Mouse (Mus musculus) neural tube, embryonic 13.5 days (tissue): ENCODE measurements around the gene Lrtm2. TPM values are rescaled to one million over a fixed set of nuclear protein-coding genes. Genes with fewer than 3 reads are reported as not detected.

ENCODE experiments used
- ATAC-seq: fragments of 200-750 bp; cut with Nextera tagmentation; 2 replicates; pipeline ENCODE4 v1.8.0; 2017; ENCODE audit warnings: low read depth, mild to moderate bottlenecking, moderate TSS enrichment, moderate library complexity
- H3K27ac ChIP-seq: fragments of 300-500 bp; sonication (generic); replicated peaks from 2 replicates; pipeline ENCODE4 v1.5.1; 2015; ENCODE audit warnings: moderate library complexity, mild to moderate bottlenecking, inconsistent platforms
- H3K27me3 ChIP-seq: fragments of 300-500 bp; sonication (generic); 2 replicates; pipeline ENCODE4 v1.6.1; 2015; ENCODE audit warnings: mild to moderate bottlenecking, inconsistent platforms
- H3K36me3 ChIP-seq: fragments of 300-500 bp; sonication (generic); 2 replicates; pipeline ENCODE4 v1.6.1; 2015; ENCODE audit warnings: mild to moderate bottlenecking, inconsistent platforms
- H3K4me1 ChIP-seq: fragments of 300-500 bp; sonication (generic); replicated peaks from 2 replicates; pipeline ENCODE4 v1.6.1; 2015; ENCODE audit warnings: inconsistent platforms
- H3K4me2 ChIP-seq: fragments of 300-500 bp; sonication (generic); 2 replicates; pipeline ENCODE4 v1.6.1; 2015; ENCODE audit warnings: inconsistent platforms, mild to moderate bottlenecking, moderate library complexity
- H3K4me3 ChIP-seq: fragments of 300-500 bp; sonication (generic); 2 replicates; pipeline ENCODE4 v1.5.1; 2015; ENCODE audit warnings: mild to moderate bottlenecking, inconsistent platforms
- H3K9ac ChIP-seq: fragments of 300-500 bp; sonication (generic); 2 replicates; pipeline ENCODE4 v1.6.1; 2015; ENCODE audit warnings: moderate library complexity, mild to moderate bottlenecking, inconsistent platforms
- H3K9me3 ChIP-seq: fragments of 300-500 bp; sonication (generic); 2 replicates; pipeline ENCODE4 v1.6.1; 2016; ENCODE audit warnings: inconsistent platforms
- WGBS: fragments of 180-500 bp; shearing (Covaris S2); methylation state at CpG from one replicate; pipeline ENCODE4 v1.1.7; 2015; 5-methylcytosine and 5-hydroxymethylcytosine counted together
- polyA plus RNA-seq: library from polyadenylated mRNA; unstranded; fragments of >200 nt; fragmentation: Nextera tagmentation; extraction: Ambion mirVana; gene quantifications from 2 replicates; pipeline ENCODE4 v1.2.1, GENCODE M21; 2015

The Lrtm2 gene
- polyA plus RNA-seq, 1 experiment from 2014 or later: 3.8 TPM

GRCm38 (mm10) chr6:119313588-119314375 is 16.8 kb downstream of the Lrtm2 start:
- H3K27ac ChIP-seq: peak overlapping the region; percentile 64
- no peaks in the 10 kb centered on the region for H3K36me3 ChIP-seq
- WGBS: 51% methylated on average over 14 of the region's 14 CpGs
- H3K4me1 ChIP-seq: peaks cover 25% of the 10 kb centered on the region
- no peaks in the 10 kb centered on the region for H3K27me3 ChIP-seq
- no peak overlapping the region for H3K4me2 ChIP-seq
- no peaks in the 10 kb centered on the region for H3K9me3 ChIP-seq
- H3K9ac ChIP-seq: no peak overlapping the region
- no peak overlapping the region for H3K4me3 ChIP-seq
- ATAC-seq: peak; percentile 36; the same call in 1 of the 2 replicates

- WGBS: 61% methylated on average over 3 of the region's 3 CpGs
- Histone ChIP-seq H3K4me2 (no peak overlapping the region), H3K27ac (peak overlapping the region; percentile 64), H3K36me3 (no peaks in the 10 kb centered on the region), H3K9ac (no peak overlapping the region), H3K27me3 (no peaks in the 10 kb centered on the region), H3K9me3 (no peaks in the 10 kb centered on the region), H3K4me3 (no peak overlapping the region), H3K4me1 (peaks cover 26% of the 10 kb centered on the region)
- ATAC-seq: no peak
Measured at GRCm38 (mm10) chr6:119313096-119313495, 17.5 kb downstream of the Lrtm2 start.

GRCm38 (mm10) chr6:119312381-119312780 is 18.2 kb downstream of the Lrtm2 start:
- ATAC-seq: no peak
- no peak overlapping the region for H3K27ac ChIP-seq
- no peak overlapping the region for H3K4me3 ChIP-seq
- H3K4me2 ChIP-seq: no peak overlapping the region
- no peaks in the 10 kb centered on the region for H3K36me3 ChIP-seq
- no peak overlapping the region for H3K9ac ChIP-seq
- WGBS: 90% methylated on average over 6 of the region's 6 CpGs
- no peaks in the 10 kb centered on the region for H3K9me3 ChIP-seq
- no peaks in the 10 kb centered on the region for H3K27me3 ChIP-seq
- H3K4me1 ChIP-seq: peaks cover 30% of the 10 kb centered on the region

- H3K9ac ChIP-seq: no peak overlapping the region
- ATAC-seq: no peak
Measured at GRCm38 (mm10) chr6:119310176-119310575, 20.4 kb downstream of the Lrtm2 start.

DNA sequence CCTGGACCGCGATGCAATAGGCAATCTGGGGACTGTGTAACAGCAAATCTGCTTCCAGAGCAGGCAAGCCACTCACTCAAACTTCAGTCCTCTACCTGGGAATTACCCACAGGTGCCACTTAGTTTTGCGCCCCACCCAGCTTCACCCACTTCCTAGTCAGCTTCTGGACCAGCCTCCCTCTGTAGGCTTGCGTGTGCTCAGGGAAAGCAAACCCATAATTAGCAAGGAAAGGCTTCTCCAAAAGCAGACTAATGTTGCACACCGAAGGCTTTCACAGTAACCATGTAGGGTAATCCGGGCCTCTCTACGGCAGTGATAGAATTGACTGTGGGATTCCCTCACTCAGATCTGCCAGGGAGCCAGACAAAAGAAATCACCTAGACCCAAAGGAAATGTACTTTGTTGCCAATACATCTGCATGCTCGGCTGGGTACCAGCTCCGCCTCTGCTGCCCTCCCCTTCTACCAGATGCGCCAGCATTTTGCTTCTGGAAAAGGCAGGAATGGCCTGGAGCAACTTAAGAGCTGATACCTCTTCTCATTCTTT is 22.6 kb downstream of the Lrtm2 start:
- Histone ChIP-seq H3K4me1 (peaks cover 8% of the 10 kb centered on the region), H3K9ac (no peak overlapping the region), H3K27me3 (no peaks in the 10 kb centered on the region), H3K27ac (no peak overlapping the region; the same call in 1 of the 2 replicates), H3K36me3 (no peaks in the 10 kb centered on the region), H3K9me3 (no peaks in the 10 kb centered on the region), H3K4me2 (no peak overlapping the region), H3K4me3 (no peak overlapping the region)
- no peak for ATAC-seq
- WGBS: 54% methylated on average over 10 of the region's 10 CpGs

More at GRCm38 (mm10) chr6:119310176-119310575, 20.4 kb downstream of the Lrtm2 start:
- no peak overlapping the region for H3K4me2 ChIP-seq
- H3K4me1 ChIP-seq: peaks cover 30% of the 10 kb centered on the region
- no peak overlapping the region for H3K27ac ChIP-seq
- WGBS: 67% methylated on average over 9 of the region's 9 CpGs
- no peaks in the 10 kb centered on the region for H3K9me3 ChIP-seq
- H3K4me3 ChIP-seq: no peak overlapping the region
- H3K36me3 ChIP-seq: no peaks in the 10 kb centered on the region
- H3K27me3 ChIP-seq: no peaks in the 10 kb centered on the region

DNA sequence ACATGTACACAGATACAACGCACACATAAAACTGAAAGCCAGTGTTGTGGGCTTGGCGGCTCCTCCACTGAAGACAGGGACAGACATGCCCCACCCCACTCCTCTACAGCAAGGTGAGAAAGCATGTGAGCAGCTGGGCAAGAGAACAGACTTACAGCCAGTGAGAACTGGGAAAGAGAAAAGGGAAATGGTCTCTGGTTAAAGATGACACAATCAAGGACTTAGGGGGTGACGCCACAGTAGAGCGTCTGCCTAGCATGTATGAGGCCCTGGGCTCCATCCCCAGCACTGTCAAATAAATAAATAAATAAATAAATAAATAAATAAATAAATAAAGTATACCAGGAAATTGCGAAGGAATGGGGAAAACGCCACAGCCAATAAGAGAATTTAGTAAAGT is 27.2 kb downstream of the Lrtm2 start:
- no peak overlapping the region for H3K9ac ChIP-seq
- H3K27ac ChIP-seq: no peak overlapping the region
- H3K27me3 ChIP-seq: no peaks in the 10 kb centered on the region
- H3K4me1 ChIP-seq: 0 out of 2 replicates have a peak, but pooled peaks cover 6% of the 10 kb centered on the region
- WGBS: 95% methylated on average over 6 of the region's 6 CpGs
- no peak overlapping the region for H3K4me2 ChIP-seq
- no peak overlapping the region for H3K4me3 ChIP-seq
- H3K9me3 ChIP-seq: no peaks in the 10 kb centered on the region
- no peaks in the 10 kb centered on the region for H3K36me3 ChIP-seq
- no peak for ATAC-seq

DNA sequence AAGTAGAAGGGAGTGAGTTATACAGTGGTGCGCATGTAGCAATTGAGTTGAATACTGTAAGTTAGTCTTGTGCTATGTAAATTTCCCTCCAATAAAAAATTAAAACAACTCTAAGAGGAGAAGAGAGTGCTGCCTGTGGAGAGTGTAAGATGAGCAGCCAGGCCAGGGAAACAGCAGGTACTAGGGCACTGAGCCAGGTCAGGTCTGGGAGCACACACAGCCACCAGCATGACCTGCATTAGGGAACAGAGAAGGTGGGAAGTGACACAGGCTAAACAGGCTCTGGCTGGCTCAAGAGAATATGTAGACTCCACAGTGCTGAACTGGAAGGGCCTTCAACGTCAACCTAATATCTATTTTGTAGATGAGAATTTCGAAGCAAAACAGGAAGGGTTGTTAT is 29.3 kb downstream of the Lrtm2 start:
- WGBS: 91% methylated on average over 3 of the region's 3 CpGs
- Histone ChIP-seq H3K27ac (no peak overlapping the region), H3K9me3 (no peaks in the 10 kb centered on the region), H3K27me3 (no peaks in the 10 kb centered on the region), H3K36me3 (no peaks in the 10 kb centered on the region), H3K4me2 (no peak overlapping the region), H3K4me1 (no peaks in the 10 kb centered on the region), H3K4me3 (no peak overlapping the region), H3K9ac (no peak overlapping the region)
- no peak for ATAC-seq

DNA sequence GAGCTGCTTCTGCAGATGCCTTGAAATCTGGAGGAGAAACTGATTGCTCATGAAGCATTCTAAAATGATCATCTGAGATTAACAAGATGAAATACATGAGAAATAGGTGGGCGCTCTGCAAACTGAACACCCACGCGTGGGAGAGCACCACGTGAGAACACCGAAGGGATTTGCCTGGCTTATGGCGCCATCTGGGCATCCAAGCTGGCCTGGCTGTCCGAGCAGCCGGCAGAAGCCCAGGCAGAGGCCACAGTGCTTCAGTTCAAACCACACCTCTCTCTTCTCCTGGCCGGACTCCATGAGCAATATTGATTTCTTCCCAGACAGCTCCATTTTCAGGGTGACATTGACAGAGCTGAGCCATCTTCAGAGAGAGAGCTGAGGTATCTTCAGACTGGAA is 49.8 kb downstream of the Lrtm2 start:
- WGBS: 78% methylated on average over 9 of the region's 9 CpGs
- H3K4me2 ChIP-seq: no peak overlapping the region
- H3K4me3 ChIP-seq: no peak overlapping the region
- peaks cover 30% of the 10 kb centered on the region for H3K4me1 ChIP-seq
- H3K9ac ChIP-seq: no peak overlapping the region
- 0 out of 2 replicates have a peak, but pooled peaks cover 12% of the 10 kb centered on the region for H3K9me3 ChIP-seq
- no peaks in the 10 kb centered on the region for H3K36me3 ChIP-seq
- no peak for ATAC-seq
- H3K27ac ChIP-seq: no peak overlapping the region
- H3K27me3 ChIP-seq: no peaks in the 10 kb centered on the region

DNA sequence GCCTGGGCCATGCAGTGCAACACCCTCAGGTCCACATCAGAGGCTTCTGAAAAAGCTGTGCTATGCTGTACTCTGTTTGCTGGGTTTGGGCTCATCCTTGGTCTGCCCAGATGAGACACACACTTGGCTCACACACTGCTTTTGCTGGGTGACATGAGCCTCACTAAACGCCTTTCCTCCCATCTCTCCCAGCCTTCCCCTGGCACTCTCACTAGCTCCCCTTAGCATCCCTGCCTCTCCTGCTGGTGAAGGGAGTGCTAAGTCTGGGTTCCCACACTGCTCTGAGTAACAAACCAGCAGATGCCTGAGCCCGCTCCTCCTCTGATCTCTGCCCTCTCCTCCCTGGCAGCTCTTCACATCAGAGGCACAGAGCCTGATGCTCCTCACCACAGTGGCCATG is 53.9 kb downstream of the Lrtm2 start:
- no peaks in the 10 kb centered on the region for H3K36me3 ChIP-seq
- no peak overlapping the region for H3K4me2 ChIP-seq
- no peak overlapping the region for H3K9ac ChIP-seq
- no peaks in the 10 kb centered on the region for H3K27me3 ChIP-seq
- peaks cover 30% of the 10 kb centered on the region for H3K4me1 ChIP-seq
- ATAC-seq: no peak
- no peak overlapping the region; the same call in 1 of the 2 replicates for H3K27ac ChIP-seq
- H3K4me3 ChIP-seq: no peak overlapping the region
- no peaks in the 10 kb centered on the region for H3K9me3 ChIP-seq
- WGBS: 82% methylated on average over 2 of the region's 2 CpGs

Other genes starting within 250 kb of the Lrtm2 start
- 11.2 and 12.8 TPM in 2 replicates for gene Dcp1b, start 155.5 kb downstream of the Lrtm2 start, polyA plus RNA-seq
- 5.0 and 5.9 TPM in 2 replicates for gene Cacna1c, start 134.3 kb downstream of the Lrtm2 start, polyA plus RNA-seq
- 0.17 and 0.55 TPM in 2 replicates for gene Cacna2d4, start 94.2 kb downstream of the Lrtm2 start, polyA plus RNA-seq
- gene Adipor2, start 86.9 kb upstream of the Lrtm2 start, polyA plus RNA-seq: 33.4 and 39.2 TPM in 2 replicates
- gene Fbxl14, start 148.9 kb upstream of the Lrtm2 start, polyA plus RNA-seq: 2.8 and 3.0 TPM in 2 replicates
- gene Wnt5b, start 213.6 kb upstream of the Lrtm2 start, polyA plus RNA-seq: 4.3 and 5.5 TPM in 2 replicates